ENCODE assay signal across 9 mouse cellular contexts in the genomic region with DNA sequence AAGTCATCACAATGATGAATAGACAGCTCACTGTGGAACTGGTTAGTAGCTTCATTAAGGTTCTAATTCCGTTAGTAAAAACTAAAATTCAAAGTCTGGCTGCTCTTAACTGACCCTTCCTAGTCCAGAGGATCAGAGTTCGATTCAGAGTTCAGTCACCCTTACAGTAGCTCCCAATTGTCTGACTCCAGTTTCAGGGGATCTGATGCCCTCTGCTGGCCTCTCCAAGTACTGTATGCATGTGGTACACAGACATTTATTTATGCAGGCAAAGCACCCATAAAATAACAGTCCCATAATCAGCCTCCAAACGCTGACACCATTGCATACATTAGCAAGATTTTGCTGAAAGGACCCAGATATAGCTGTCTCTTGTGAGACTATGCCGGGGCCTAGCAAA. TPM values are rescaled to one million over a fixed set of nuclear protein-coding genes. Genes with fewer than 3 reads are reported as not detected.
DNase-seq lines count a peak whose midpoint lies in the region; ATAC-seq and TF ChIP-seq lines count a peak whose summit lies in the region.
"Had no signal": no experiment of that assay in that cellular context is flagged by ENCODE, and none has a peak within 500 bp of the region (broad histone marks: within the 10 kb centered on the region; RNA-seq: fewer than 3 reads in every experiment).

No protein-coding gene starts in this region.

- CTCF ChIA-PET in Patski (lab: Charles Lee) = interaction anchor here (0.7 to 1.4 kb wide), 17 partner anchors 9 to 293 kb away, joined by 3 to 7 read pairs (median 4); no protein-coding TSS in a partner anchor

- H3K4me1 ChIP-seq in liver, embryonic 11.5 days (replicated peaks; ENCODE audit: control insufficient read depth, insufficient read depth, low read length) = no peaks in the 10 kb centered on the region; the same call in 1 of the 2 replicates
- H3K4me1 ChIP-seq in neural tube, embryonic 14.5 days (ENCODE audit: control insufficient read depth, insufficient read depth, low read length) = no peaks in the 10 kb centered on the region
- H3K4me1 ChIP-seq: heart, embryonic 13.5 days had no signal

- in situ Hi-C loops in Patski (cut with MboI; ENCODE audit: low pct_unique_long_range_greater_than_20kb) = loop anchor here (5.0 kb wide), 1 partner anchor 40 kb away; no protein-coding TSS in a partner anchor

- no peak for ATAC-seq in Patski
- ATAC-seq in liver, embryonic 11.5 days (replicated peaks; ENCODE audit: low FRiP score) = peak; percentile 60; the same call in 1 of the 2 replicates
- peak; percentile 63 for ATAC-seq in neural tube, embryonic 14.5 days (ENCODE audit: low read depth)

- no peak overlapping the region for H3K9ac ChIP-seq in liver, embryonic 11.5 days (ENCODE audit: low read depth, low read length)
- no peak overlapping the region for H3K9ac ChIP-seq in neural tube, embryonic 14.5 days (replicated peaks; ENCODE audit: low read depth, low read length)
- H3K9ac ChIP-seq: heart, embryonic 13.5 days had no signal

- H3K36me3 ChIP-seq in liver, embryonic 11.5 days (ENCODE audit: control insufficient read depth, insufficient read depth, low read length) = no peaks in the 10 kb centered on the region
- peaks cover 16% of the 10 kb centered on the region for H3K36me3 ChIP-seq in neural tube, embryonic 14.5 days (ENCODE audit: control insufficient read depth, insufficient read depth, low read length)
- H3K36me3 ChIP-seq: heart, embryonic 13.5 days had no signal

- H3K4me2 ChIP-seq in liver, embryonic 11.5 days = no peak overlapping the region
- H3K4me2 ChIP-seq in neural tube, embryonic 14.5 days (ENCODE audit: low read depth, low read length) = no peak overlapping the region
- H3K4me2 ChIP-seq: heart, embryonic 13.5 days had no signal

- 16% methylated on average over 3 of the region's 4 CpGs for WGBS in liver, embryonic 11.5 days
- WGBS in neural tube, embryonic 14.5 days = 13% methylated on average over 4 of the region's 4 CpGs

- POLR2A ChIA-PET in Patski (lab: Charles Lee) = no interaction called here

- peak; percentile 64 for DNase-seq in B cell, adult 2 months
- no peak for DNase-seq in Patski (ENCODE audit: low read depth, low spot score)
- peak; percentile 52 for DNase-seq in cerebellum, adult 9-11 months
- DNase-seq in frontal cortex, postnatal 14 days (ENCODE audit: low spot score in 2 of 2) = peak; percentile 44 to 79
- peak; percentile 85 for DNase-seq in kidney, postnatal 10 days
- DNase-seq in liver, embryonic 11.5 days (ENCODE audit: low spot score) = no peak
- peak; percentile 69 to 87 for DNase-seq in thymus, postnatal 10 days (ENCODE audit: low spot score in 2 of 2)

- no peaks in the 10 kb centered on the region for H3K27me3 ChIP-seq in Patski
- H3K27me3 ChIP-seq in liver, embryonic 11.5 days (replicated peaks; ENCODE audit: control insufficient read depth, insufficient read depth, low read length) = no peaks in the 10 kb centered on the region
- H3K27me3 ChIP-seq in neural tube, embryonic 14.5 days (ENCODE audit: control insufficient read depth, insufficient read depth, low read length) = no peaks in the 10 kb centered on the region
- H3K27me3 ChIP-seq: heart, embryonic 13.5 days had no signal

- no peaks in the 10 kb centered on the region for H3K9me3 ChIP-seq in liver, embryonic 11.5 days (ENCODE audit: control insufficient read depth, low read length)
- H3K9me3 ChIP-seq in neural tube, embryonic 14.5 days (ENCODE audit: control insufficient read depth, low read length) = no peaks in the 10 kb centered on the region
- H3K9me3 ChIP-seq: heart, embryonic 13.5 days had no signal

- TF ChIP-seq CTCF in Patski (IDR thresholded peaks at IDR 0.05) = peak; percentile 80

- H3K4me3 ChIP-seq in liver, embryonic 11.5 days (ENCODE audit: low read depth, low read length) = no peak overlapping the region
- no peak overlapping the region for H3K4me3 ChIP-seq in neural tube, embryonic 14.5 days (ENCODE audit: low read depth, low read length)
- H3K4me3 ChIP-seq: heart, embryonic 13.5 days had no signal

- H3K27ac ChIP-seq in liver, embryonic 11.5 days (ENCODE audit: low read depth, low read length) = no peak overlapping the region
- no peak overlapping the region for H3K27ac ChIP-seq in neural tube, embryonic 14.5 days (ENCODE audit: low read depth, low read length)
- H3K27ac ChIP-seq: heart, embryonic 13.5 days had no signal

RNA-seq across cellular contexts. Expression of gene Hebp2, which starts 56.2 kb away (rescaled TPM):
- polyA plus RNA-seq in Patski (2021) = 11.0 TPM
- polyA plus RNA-seq in liver, embryonic 11.5 days (2014; fragmentation: Nextera tagmentation; extraction: Ambion mirVana) = 4.7 and 6.1 TPM in 2 replicates
- 15.0 and 17.3 TPM in 2 replicates for polyA plus RNA-seq in neural tube, embryonic 14.5 days (2014; fragmentation: Nextera tagmentation; extraction: Ambion mirVana)

Comparison
In these comparisons a context has a peak if more than half of its experiments do, and no peak if none do; other contexts are left out.
1. DNase-seq: peak in B cell, adult 2 months (2 of 2), cerebellum, adult 9-11 months (single experiment), frontal cortex, postnatal 14 days (2 of 2), kidney, postnatal 10 days (single experiment) and thymus, postnatal 10 days (2 of 2); none in Patski (single experiment) and liver, embryonic 11.5 days (single experiment).